In the genomic region with DNA sequence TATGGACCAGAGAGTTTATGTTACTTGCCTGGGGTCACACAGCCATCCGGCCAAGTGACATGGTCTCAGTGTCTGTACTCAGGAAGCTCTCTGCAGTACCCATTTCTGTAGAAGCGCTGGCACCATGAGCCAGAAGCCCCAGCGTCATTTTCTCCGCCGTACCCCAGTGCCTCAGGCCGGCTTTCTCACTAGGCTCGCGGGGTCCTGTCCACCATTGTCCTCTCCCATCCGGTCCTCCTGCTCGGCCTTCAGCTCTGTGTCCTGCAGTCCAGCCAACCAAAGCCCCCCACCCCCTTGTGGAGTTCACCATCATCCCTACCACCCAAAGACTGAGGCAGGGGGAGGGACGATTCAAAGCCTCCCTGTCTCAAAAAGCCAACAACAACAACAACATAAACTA, we compare ENCODE assay signal across 9 mouse cellular contexts. TPM values are rescaled to one million over a fixed set of nuclear protein-coding genes. Genes with fewer than 3 reads are reported as not detected.
A peak's percentile ranks its signal among the peaks of the same experiment; 100 is the strongest.
DNase-seq lines count a peak whose midpoint lies in the region; ATAC-seq and TF ChIP-seq lines count a peak whose summit lies in the region.
"Had no signal": no experiment of that assay in that cellular context is flagged by ENCODE, and none has a peak within 500 bp of the region (broad histone marks: within the 10 kb centered on the region; RNA-seq: fewer than 3 reads in every experiment).

No protein-coding gene starts in this region.

- H3K9ac ChIP-seq in intestine, postnatal 0 days (ENCODE audit: low read depth, low read length) = no peak overlapping the region
- no peak overlapping the region for H3K9ac ChIP-seq in intestine, embryonic 15.5 days
- no peak overlapping the region; the same call in 1 of the 2 replicates for H3K9ac ChIP-seq in forebrain, embryonic 15.5 days (replicated peaks)
- no peak overlapping the region; the same call in 1 of the 2 replicates for H3K9ac ChIP-seq in midbrain, embryonic 14.5 days (replicated peaks; ENCODE audit: low read length)

- DNase-seq in midbrain, embryonic 14.5 days = no peak
- DNase-seq in embryo, embryonic 10 days (ENCODE audit: low spot score) = no peak
- no peak for DNase-seq in right cerebral cortex, postnatal 4 days
- DNase-seq in Muller cell, postnatal 12 days (ENCODE audit: inconsistent ontology term) = no peak
- DNase-seq: layer of hippocampus, adult 9-11 months had no signal

- H3K9me3 ChIP-seq in intestine, postnatal 0 days (ENCODE audit: control insufficient read depth) = no peaks in the 10 kb centered on the region
- H3K9me3 ChIP-seq in intestine, embryonic 15.5 days = no peaks in the 10 kb centered on the region
- H3K9me3 ChIP-seq in forebrain, embryonic 15.5 days = no peaks in the 10 kb centered on the region
- H3K9me3 ChIP-seq in midbrain, embryonic 14.5 days (ENCODE audit: control insufficient read depth, low read length) = no peaks in the 10 kb centered on the region

- no peak for TF ChIP-seq CTCF in intestine, postnatal 0 days (IDR thresholded peaks at IDR 0.05; ENCODE audit: low read depth)
- TF ChIP-seq CTCF in cortical plate, adult 2 months (IDR thresholded peaks at IDR 0.05; ENCODE audit: extremely low read depth, insufficient read depth, low read length) = no peak

- H3K4me2 ChIP-seq in intestine, postnatal 0 days (replicated peaks; ENCODE audit: low read depth) = 0 out of 2 replicates have a peak overlapping the region, but pooled peaks have one; percentile 28
- no peak overlapping the region for H3K4me2 ChIP-seq in intestine, embryonic 15.5 days (replicated peaks)
- H3K4me2 ChIP-seq in forebrain, embryonic 15.5 days (replicated peaks) = peak overlapping the region; percentile 90
- H3K4me2 ChIP-seq in midbrain, embryonic 14.5 days (ENCODE audit: low read length) = peak overlapping the region; percentile 94

- WGBS in intestine, postnatal 0 days = 91% methylated on average over 11 of the region's 11 CpGs
- WGBS in intestine, embryonic 15.5 days = 92% methylated on average over 11 of the region's 11 CpGs
- 85% methylated on average over 11 of the region's 11 CpGs for WGBS in forebrain, embryonic 15.5 days
- 87% methylated on average over 11 of the region's 11 CpGs for WGBS in midbrain, embryonic 14.5 days

- H3K27ac ChIP-seq in intestine, postnatal 0 days (ENCODE audit: low read depth, low read length) = no peak overlapping the region
- no peak overlapping the region for H3K27ac ChIP-seq in intestine, embryonic 15.5 days
- no peak overlapping the region for H3K27ac ChIP-seq in cortical plate, adult 2 months (ENCODE audit: insufficient read depth, low read length)
- peak overlapping the region; percentile 76; the same call in 1 of the 2 replicates for H3K27ac ChIP-seq in forebrain, embryonic 15.5 days (replicated peaks)
- no peak overlapping the region for H3K27ac ChIP-seq in midbrain, embryonic 14.5 days (replicated peaks; ENCODE audit: low read depth, low read length)

- no peak for TF ChIP-seq POLR2A in cortical plate, adult 2 months (IDR thresholded peaks at IDR 0.05; ENCODE audit: extremely low read depth, insufficient read depth, low read length)

- H3K4me3 ChIP-seq in intestine, postnatal 0 days (ENCODE audit: low read depth, low read length) = no peak overlapping the region
- H3K4me3 ChIP-seq in intestine, embryonic 15.5 days (replicated peaks) = no peak overlapping the region
- peak overlapping the region; percentile 84 for H3K4me3 ChIP-seq in cortical plate, adult 2 months (ENCODE audit: insufficient read depth, low read length)
- H3K4me3 ChIP-seq in forebrain, embryonic 15.5 days = peak overlapping the region; percentile 57; the same call in 1 of the 2 replicates
- H3K4me3 ChIP-seq in midbrain, embryonic 14.5 days (replicated peaks; ENCODE audit: low read depth, low read length) = no peak overlapping the region; the same call in 1 of the 2 replicates

- no peak for ATAC-seq in intestine, postnatal 0 days
- ATAC-seq in intestine, embryonic 15.5 days = no peak
- ATAC-seq in forebrain, embryonic 15.5 days (replicated peaks) = no peak
- no peak for ATAC-seq in midbrain, embryonic 14.5 days (ENCODE audit: low FRiP score, low TSS enrichment)

- peaks cover 27% of the 10 kb centered on the region for H3K27me3 ChIP-seq in intestine, postnatal 0 days (replicated peaks; ENCODE audit: control insufficient read depth, insufficient read depth, low read length)
- H3K27me3 ChIP-seq in intestine, embryonic 15.5 days (replicated peaks) = peaks cover 24% of the 10 kb centered on the region
- peaks cover 20% of the 10 kb centered on the region for H3K27me3 ChIP-seq in forebrain, embryonic 15.5 days
- H3K27me3 ChIP-seq in midbrain, embryonic 14.5 days (ENCODE audit: control insufficient read depth, insufficient read depth, low read length) = peaks cover 5% of the 10 kb centered on the region

- no peaks in the 10 kb centered on the region for H3K36me3 ChIP-seq in intestine, postnatal 0 days (ENCODE audit: control insufficient read depth, insufficient read depth)
- H3K36me3 ChIP-seq in intestine, embryonic 15.5 days = no peaks in the 10 kb centered on the region
- H3K36me3 ChIP-seq in forebrain, embryonic 15.5 days = no peaks in the 10 kb centered on the region
- no peaks in the 10 kb centered on the region for H3K36me3 ChIP-seq in midbrain, embryonic 14.5 days (ENCODE audit: control insufficient read depth, insufficient read depth, low read length)

- 0 out of 2 replicates have a peak, but pooled peaks cover 8% of the 10 kb centered on the region for H3K4me1 ChIP-seq in intestine, postnatal 0 days (replicated peaks; ENCODE audit: control insufficient read depth, insufficient read depth, low read length)
- H3K4me1 ChIP-seq in intestine, embryonic 15.5 days (replicated peaks) = peaks cover 35% of the 10 kb centered on the region
- no peaks in the 10 kb centered on the region for H3K4me1 ChIP-seq in cortical plate, adult 2 months (ENCODE audit: control insufficient read depth, insufficient read depth, low read length)
- H3K4me1 ChIP-seq in forebrain, embryonic 15.5 days = peaks cover 56% of the 10 kb centered on the region
- H3K4me1 ChIP-seq in midbrain, embryonic 14.5 days (ENCODE audit: control insufficient read depth, insufficient read depth, low read length) = peaks cover 45% of the 10 kb centered on the region

RNA-seq across cellular contexts. Expression of gene Car11, which starts 2.0 kb away (rescaled TPM):
- polyA plus RNA-seq in intestine, postnatal 0 days (2015; fragmentation: Nextera tagmentation; extraction: Ambion mirVana) = 2.1 and 2.7 TPM in 2 replicates
- 5.5 and 6.4 TPM in 2 replicates for polyA plus RNA-seq in intestine, embryonic 15.5 days (2015; fragmentation: Nextera tagmentation; extraction: Ambion mirVana)
- 351 and 377 TPM in 2 replicates for polyA plus RNA-seq in cortical plate, adult 2 months (2012; rRNA removed)
- 39.0 and 39.8 TPM in 2 replicates for polyA plus RNA-seq in forebrain, embryonic 15.5 days (2015; fragmentation: Nextera tagmentation; extraction: Ambion mirVana)
- polyA plus RNA-seq in midbrain, embryonic 14.5 days (2014; fragmentation: Nextera tagmentation; extraction: Ambion mirVana) = 28.1 and 49.1 TPM in 2 replicates

RNA-seq across cellular contexts. Expression of gene Dbp, which starts 3.3 kb away (rescaled TPM):
- polyA plus RNA-seq in intestine, postnatal 0 days (2015; fragmentation: Nextera tagmentation; extraction: Ambion mirVana) = 6.9 and 8.6 TPM in 2 replicates
- polyA plus RNA-seq in intestine, embryonic 15.5 days (2015; fragmentation: Nextera tagmentation; extraction: Ambion mirVana) = 3.1 and 3.4 TPM in 2 replicates
- polyA plus RNA-seq in cortical plate, adult 2 months (2012; rRNA removed) = 251 and 257 TPM in 2 replicates
- polyA plus RNA-seq in forebrain, embryonic 15.5 days (2015; fragmentation: Nextera tagmentation; extraction: Ambion mirVana) = 3.6 and 4.1 TPM in 2 replicates
- polyA plus RNA-seq in midbrain, embryonic 14.5 days (2014; fragmentation: Nextera tagmentation; extraction: Ambion mirVana) = 1.9 and 4.3 TPM in 2 replicates

RNA-seq across cellular contexts. Expression of gene Sec1, which starts 7.4 kb away (rescaled TPM):
- polyA plus RNA-seq in intestine, postnatal 0 days (2015; fragmentation: Nextera tagmentation; extraction: Ambion mirVana) = 0.08 and 0.25 TPM in 2 replicates
- 1.9 and 2.0 TPM in 2 replicates for polyA plus RNA-seq in intestine, embryonic 15.5 days (2015; fragmentation: Nextera tagmentation; extraction: Ambion mirVana)
- 6.6 and 8.0 TPM in 2 replicates for polyA plus RNA-seq in cortical plate, adult 2 months (2012; rRNA removed)
- 0.14 TPM in 1 of 2 replicates, not detected in the other for polyA plus RNA-seq in forebrain, embryonic 15.5 days (2015; fragmentation: Nextera tagmentation; extraction: Ambion mirVana)
- polyA plus RNA-seq in midbrain, embryonic 14.5 days (2014; fragmentation: Nextera tagmentation; extraction: Ambion mirVana) = 0.21 TPM in 1 of 2 replicates, not detected in the other

RNA-seq across cellular contexts. Expression of gene Rpl18, which starts 13.7 kb away (rescaled TPM):
- 708 and 740 TPM in 2 replicates for polyA plus RNA-seq in intestine, postnatal 0 days (2015; fragmentation: Nextera tagmentation; extraction: Ambion mirVana)
- polyA plus RNA-seq in intestine, embryonic 15.5 days (2015; fragmentation: Nextera tagmentation; extraction: Ambion mirVana) = 1,110 and 1,134 TPM in 2 replicates
- 255 and 261 TPM in 2 replicates for polyA plus RNA-seq in cortical plate, adult 2 months (2012; rRNA removed)
- polyA plus RNA-seq in forebrain, embryonic 15.5 days (2015; fragmentation: Nextera tagmentation; extraction: Ambion mirVana) = 633 and 683 TPM in 2 replicates
- polyA plus RNA-seq in midbrain, embryonic 14.5 days (2014; fragmentation: Nextera tagmentation; extraction: Ambion mirVana) = 631 and 710 TPM in 2 replicates

RNA-seq across cellular contexts. Expression of gene Sphk2, which starts 16.2 kb away (rescaled TPM):
- 55.1 and 55.9 TPM in 2 replicates for polyA plus RNA-seq in intestine, postnatal 0 days (2015; fragmentation: Nextera tagmentation; extraction: Ambion mirVana)
- 38.1 and 41.6 TPM in 2 replicates for polyA plus RNA-seq in intestine, embryonic 15.5 days (2015; fragmentation: Nextera tagmentation; extraction: Ambion mirVana)
- 22.5 and 23.5 TPM in 2 replicates for polyA plus RNA-seq in cortical plate, adult 2 months (2012; rRNA removed)
- polyA plus RNA-seq in forebrain, embryonic 15.5 days (2015; fragmentation: Nextera tagmentation; extraction: Ambion mirVana) = 29.0 and 30.2 TPM in 2 replicates
- 17.2 and 19.2 TPM in 2 replicates for polyA plus RNA-seq in midbrain, embryonic 14.5 days (2014; fragmentation: Nextera tagmentation; extraction: Ambion mirVana)

Comparison
In these comparisons a context has a peak if more than half of its experiments do, and no peak if none do; other contexts are left out.
1. H3K4me3 ChIP-seq: peak in cortical plate, adult 2 months (single experiment) and forebrain, embryonic 15.5 days (single experiment); none in intestine, postnatal 0 days (single experiment), intestine, embryonic 15.5 days (single experiment) and midbrain, embryonic 14.5 days (single experiment).
2. RNA of gene Dbp, which starts 3.3 kb away (polyA plus RNA-seq): 251 to 257 TPM in cortical plate, adult 2 months; 6.9 to 8.6 TPM in intestine, postnatal 0 days, 3.6 to 4.1 TPM in forebrain, embryonic 15.5 days, 3.1 to 3.4 TPM in intestine, embryonic 15.5 days and 1.9 to 4.3 TPM in midbrain, embryonic 14.5 days; every median in the first group is over 10 times any median in the second.